Comparison of ENCODE assay signal across 8 mouse cellular contexts in genomic region chr12:108893715-108894431, GRCm38 (mm10). TPM values are rescaled to one million over a fixed set of nuclear protein-coding genes. Genes with fewer than 3 reads are reported as not detected.
A peak's percentile ranks its signal among the peaks of the same experiment; 100 is the strongest.
DNase-seq lines count a peak whose midpoint lies in the region; ATAC-seq lines count a peak whose summit lies in the region.

TSS of gene Wars (minus strand) at chr12:108894174.

- H3K36me3 ChIP-seq in heart, embryonic 10.5 days, result peaks cover 17% of the 10 kb centered on the region; the same call in 1 of the 2 replicates
- H3K36me3 ChIP-seq in kidney, embryonic 15.5 days, result peaks cover 28% of the 10 kb centered on the region

- peak; percentile 93 for DNase-seq in B cell, adult 2 months
- peak; percentile 99 for DNase-seq in brain, adult 2 months (ENCODE audit: low read depth, low spot score)
- peak; percentile 98 for DNase-seq in heart, embryonic 10.5 days (ENCODE audit: low spot score)
- DNase-seq in liver, result peak; percentile 95
- peak; percentile 94 to 96 for DNase-seq in spleen, postnatal 4 days (ENCODE audit: low spot score in 2 of 2)

- H3K9ac ChIP-seq in kidney, embryonic 15.5 days, result peak within 1 kb of the TSS; percentile 67

- peak within 1 kb of the TSS; percentile 91 for H3K4me3 ChIP-seq in heart, embryonic 10.5 days
- peak within 1 kb of the TSS; percentile 73 for H3K4me3 ChIP-seq in kidney, embryonic 15.5 days (replicated peaks)

- H3K4me1 ChIP-seq in heart, embryonic 10.5 days, result peaks cover 17% of the 10 kb centered on the region
- H3K4me1 ChIP-seq in kidney, embryonic 15.5 days, result peaks cover 22% of the 10 kb centered on the region

- WGBS in heart, embryonic 10.5 days, result under 1% methylated on average over 58 of the region's 58 CpGs
- WGBS in kidney, embryonic 15.5 days, result under 1% methylated on average over 57 of the region's 58 CpGs

- no peaks in the 10 kb centered on the region for H3K27me3 ChIP-seq in heart, embryonic 10.5 days (ENCODE audit: insufficient read depth, poor library complexity, severe bottlenecking)
- H3K27me3 ChIP-seq in kidney, embryonic 15.5 days, result no peaks in the 10 kb centered on the region

- no peaks in the 10 kb centered on the region for H3K9me3 ChIP-seq in heart, embryonic 10.5 days
- H3K9me3 ChIP-seq in kidney, embryonic 15.5 days (replicated peaks), result no peaks in the 10 kb centered on the region

- H3K4me2 ChIP-seq in kidney, embryonic 15.5 days, result peak within 1 kb of the TSS; percentile 94

- ATAC-seq in erythroblast, adult 5-6 weeks (replicated peaks; ENCODE audit: low FRiP score, poor library complexity, severe bottlenecking), result peak; percentile 99
- ATAC-seq in kidney, embryonic 15.5 days (replicated peaks; ENCODE audit: low FRiP score), result peak; percentile 100
- ATAC-seq in monocyte, adult 5-6 weeks (replicated peaks; ENCODE audit: insufficient number of reproducible peaks, low FRiP score, low TSS enrichment, poor library complexity, severe bottlenecking), result peak; percentile 94

- peak within 1 kb of the TSS; percentile 89 for H3K27ac ChIP-seq in heart, embryonic 10.5 days
- 0 out of 2 replicates have a peak within 1 kb of the TSS, but pooled peaks have one; percentile 22 for H3K27ac ChIP-seq in kidney, embryonic 15.5 days

RNA-seq across cellular contexts. Expression of gene Wars, which starts in this region (rescaled TPM):
- total RNA-seq in erythroblast, adult 5-6 weeks (2015; ENCODE audit: low replicate concordance), result 8.2 and 9.4 TPM in 2 replicates
- total RNA-seq in erythroblast, adult 5-6 weeks (2017; ENCODE audit: low replicate concordance), result 8.2 and 8.9 TPM in 2 replicates
- polyA plus RNA-seq in heart, embryonic 10.5 days (2016; fragmentation: Nextera tagmentation; extraction: Ambion mirVana), result 96.2 and 103 TPM in 2 replicates
- polyA plus RNA-seq in kidney, embryonic 15.5 days (2015; fragmentation: Nextera tagmentation; extraction: Ambion mirVana), result 91.4 and 96.7 TPM in 2 replicates
- total RNA-seq in monocyte, adult 5-6 weeks (2017), result 42.0 to 59.0 TPM (median 59.0 TPM) in 3 replicates

Comparison
In these comparisons a context has a peak if more than half of its experiments do, and no peak if none do; other contexts are left out.
1. Peak in every context shown above with its lines: DNase-seq, ATAC-seq, H3K4me3 ChIP-seq and H3K27ac ChIP-seq.